Mouse (Mus musculus) left cerebral cortex, adult 9 months (tissue): ENCODE measurements at regions not wholly inside any gene's neighbourhood (a gene's known extent, or its start where the extent isn't known, plus 50 kb on each side); places are given as distances from the start of the nearest gene placed in this dataset.

Experiments
- DNase-seq, 2 experiments: peaks; one replicate each; pipeline ENCODE4 v3.0.0; 2022; ENCODE audit warnings: low spot score in 2 of 2

DNA sequence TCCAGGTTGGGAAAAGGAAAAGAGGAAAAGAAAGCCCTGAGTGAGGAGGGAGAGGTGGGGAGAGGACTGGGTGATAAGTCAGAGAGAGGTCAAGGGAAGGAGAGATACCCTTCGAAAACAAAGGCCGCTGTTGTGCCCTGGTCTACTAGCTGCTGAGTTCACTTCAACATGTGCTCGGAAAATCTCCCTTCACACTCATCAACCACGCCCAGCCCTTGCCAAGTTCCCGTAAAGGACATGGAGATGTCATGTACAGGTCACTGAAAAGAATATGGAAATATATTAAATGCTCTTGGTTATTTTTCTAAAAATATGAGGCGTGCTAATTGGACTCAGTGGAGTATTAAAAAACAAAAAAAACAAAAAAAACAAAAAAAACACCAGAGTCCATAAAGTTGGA is 359.5 kb upstream of the Actbl2 start:
- DNase-seq: no peak

DNA sequence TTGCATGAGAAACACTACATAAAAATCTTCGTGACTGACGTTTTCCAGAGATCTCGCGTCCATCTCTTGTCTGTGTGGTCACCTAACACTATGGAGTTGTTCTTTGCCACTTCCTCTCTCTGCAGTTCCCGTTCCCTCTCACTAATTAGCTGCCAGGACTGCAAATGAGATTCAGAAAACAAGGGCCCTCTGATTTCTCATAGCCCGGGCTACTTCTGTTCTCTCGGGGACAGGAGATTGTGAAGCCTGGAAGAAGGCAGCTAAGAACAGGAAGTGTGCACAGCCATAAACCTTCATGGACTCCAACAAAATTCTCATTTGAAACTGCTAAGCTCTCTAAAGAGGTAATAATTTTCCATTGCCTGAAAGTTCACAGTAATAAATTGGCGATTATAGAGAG is 358.9 kb upstream of the Actbl2 start:
- no peak for DNase-seq

DNA sequence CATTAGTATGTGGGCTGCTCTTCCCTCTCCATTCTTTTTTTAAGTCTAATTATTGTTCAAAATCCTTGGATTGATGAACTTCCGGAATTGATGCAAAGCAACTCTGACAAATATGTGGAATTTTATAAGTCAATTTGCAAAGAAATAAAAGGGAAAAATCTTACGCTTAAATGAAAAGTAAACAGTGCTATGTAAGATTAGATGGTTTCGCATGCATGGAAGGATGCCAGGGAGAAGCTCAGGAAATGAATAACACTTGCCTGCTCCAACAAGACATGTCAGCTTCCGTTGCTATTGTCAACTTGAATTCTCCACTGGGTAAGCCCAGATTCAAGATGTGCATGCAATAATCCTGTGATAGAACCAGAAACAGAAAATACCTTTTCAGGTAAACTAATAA is 357.2 kb upstream of the Actbl2 start:
- DNase-seq: no peak

DNA sequence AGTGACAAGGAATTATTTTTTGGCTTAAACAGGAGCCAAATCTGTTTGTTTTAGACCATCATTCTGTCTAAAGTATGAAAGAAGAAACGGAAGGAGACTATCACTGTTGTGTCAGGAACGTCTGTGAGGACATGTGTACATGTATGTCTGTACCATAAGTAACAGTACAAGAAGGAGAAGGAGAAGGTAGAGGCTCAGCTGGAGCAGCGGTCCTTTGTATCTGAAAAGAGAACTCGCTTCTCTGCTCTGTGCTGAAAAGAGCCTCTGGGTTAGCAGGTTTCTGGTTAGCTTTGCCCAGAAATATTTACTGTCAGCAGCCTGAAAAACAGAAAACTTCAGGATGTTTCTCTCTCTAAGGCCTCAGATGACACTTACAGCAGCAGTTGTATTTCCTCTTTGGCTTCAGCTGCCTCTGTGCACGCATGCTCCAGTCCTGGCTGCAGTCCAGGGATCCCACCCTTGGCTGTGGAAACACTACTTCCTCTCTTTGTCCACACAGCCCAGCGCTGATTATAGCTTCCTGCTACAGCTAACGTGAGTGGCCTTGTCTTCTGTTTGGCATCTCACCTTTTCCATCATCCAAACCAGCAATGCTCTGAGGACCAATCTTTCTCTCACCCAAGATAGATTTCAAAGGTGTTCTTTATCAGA is 351.7 kb upstream of the Actbl2 start:
- peak in 1 of 2 experiments; percentile 38 for DNase-seq

DNA sequence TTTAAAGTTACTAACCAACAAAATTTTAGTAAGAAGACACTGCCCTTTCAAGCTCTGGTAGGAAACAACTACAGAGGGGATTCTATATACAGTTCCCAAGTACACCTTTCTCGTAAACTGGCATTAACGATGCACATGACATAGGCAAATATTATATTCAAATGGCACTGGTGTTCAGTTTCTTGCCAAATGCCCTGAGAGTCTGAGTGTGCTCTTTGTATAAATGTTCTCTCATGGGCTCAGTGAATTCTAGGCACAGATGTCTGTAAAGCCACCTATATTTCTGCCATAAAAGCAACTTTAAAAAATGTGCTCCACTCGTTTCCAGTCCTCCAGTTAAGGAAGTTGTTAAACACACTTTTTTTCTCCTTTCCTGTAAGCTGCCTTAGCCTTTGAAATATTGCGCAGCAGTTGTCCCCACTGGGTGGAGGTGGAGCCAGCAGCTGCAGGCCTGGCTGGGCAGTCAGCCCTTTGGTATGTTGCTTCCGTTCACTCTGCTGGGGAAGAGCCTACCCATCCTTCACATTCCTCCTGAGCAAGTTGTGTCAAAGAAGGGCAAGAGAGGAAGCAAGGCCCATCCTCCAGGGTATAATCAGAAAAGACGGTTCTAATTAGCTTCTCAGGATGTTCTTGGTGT is 347.4 kb upstream of the Actbl2 start:
- DNase-seq: peak in 1 of 2 experiments; percentile 17

DNA sequence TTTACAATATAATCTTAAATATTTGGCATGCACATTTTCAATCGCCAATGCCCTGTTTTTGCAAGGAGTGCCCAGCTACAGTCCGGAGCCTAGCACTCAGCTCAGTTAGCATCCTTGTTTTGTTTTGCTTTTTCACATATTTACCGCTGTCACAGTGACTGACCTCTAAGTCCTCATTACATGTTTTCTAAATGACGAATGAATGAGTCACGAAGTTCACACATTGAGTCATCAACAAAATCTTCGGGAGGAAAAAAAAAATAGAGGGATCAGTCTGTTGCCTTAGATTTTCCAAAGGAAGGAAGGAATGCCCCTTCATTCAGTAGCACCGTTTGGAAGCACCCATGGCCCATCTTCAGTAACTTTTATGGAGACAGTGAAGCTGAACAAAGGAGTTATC is 342.9 kb upstream of the Actbl2 start:
- no peak for DNase-seq

DNA sequence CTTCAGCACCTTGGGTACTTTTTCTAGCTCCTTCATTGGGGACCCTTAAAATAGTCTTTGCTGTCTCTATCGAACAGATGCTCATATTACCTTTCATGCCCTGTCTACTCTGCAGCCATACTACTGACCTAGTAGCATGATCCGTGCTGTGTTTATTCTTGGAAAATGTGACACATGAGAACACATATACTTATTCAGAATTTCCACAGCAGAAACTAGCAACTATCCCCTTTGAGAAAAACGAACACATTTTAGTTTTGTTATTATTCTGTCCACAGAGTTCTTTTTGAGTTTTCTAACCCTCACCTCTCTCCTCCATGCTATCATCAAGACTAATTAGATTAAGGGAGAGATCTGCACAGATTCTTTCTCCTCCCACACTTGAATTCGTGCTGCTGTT is 341.6 kb upstream of the Actbl2 start:
- DNase-seq: no peak

DNA sequence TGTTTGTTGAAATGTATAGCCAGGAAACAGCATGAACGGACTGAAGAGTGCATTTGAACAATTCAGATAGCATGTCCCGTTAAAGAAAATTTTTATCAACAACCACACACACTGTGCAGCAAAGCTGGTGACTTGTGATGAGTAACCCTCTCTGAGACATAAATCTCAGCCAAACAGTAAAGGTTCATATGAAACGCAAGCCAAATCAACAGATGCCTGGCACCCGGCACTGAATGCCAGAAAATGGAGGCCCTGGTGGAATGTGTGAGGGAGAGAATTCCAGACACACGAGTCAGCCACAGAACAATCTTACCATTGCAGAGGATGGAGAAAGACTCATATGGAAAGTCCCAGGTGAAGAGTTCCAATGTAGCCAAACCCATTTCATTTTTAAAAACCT is 341.1 kb upstream of the Actbl2 start:
- peak; percentile 14 to 69 for DNase-seq

DNA sequence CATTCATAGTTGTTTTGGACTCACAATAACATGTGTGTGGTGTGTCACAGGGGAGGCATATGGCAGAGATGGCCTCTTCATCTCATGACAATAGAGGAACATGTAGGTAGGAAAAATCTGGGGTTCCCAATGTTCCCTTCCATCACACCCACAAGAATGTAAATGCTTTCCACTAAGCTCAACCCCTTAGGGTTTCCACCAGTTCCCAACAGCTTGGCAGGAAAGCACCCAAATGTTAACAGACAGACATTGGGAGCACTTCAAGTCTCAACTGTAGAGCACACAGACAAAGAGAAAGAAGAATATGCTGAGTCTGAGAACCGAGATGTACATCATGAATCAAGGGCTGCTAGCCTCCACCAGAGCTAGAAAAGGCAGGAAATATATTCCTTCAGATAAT is 339.7 kb upstream of the Actbl2 start:
- no peak for DNase-seq

DNA sequence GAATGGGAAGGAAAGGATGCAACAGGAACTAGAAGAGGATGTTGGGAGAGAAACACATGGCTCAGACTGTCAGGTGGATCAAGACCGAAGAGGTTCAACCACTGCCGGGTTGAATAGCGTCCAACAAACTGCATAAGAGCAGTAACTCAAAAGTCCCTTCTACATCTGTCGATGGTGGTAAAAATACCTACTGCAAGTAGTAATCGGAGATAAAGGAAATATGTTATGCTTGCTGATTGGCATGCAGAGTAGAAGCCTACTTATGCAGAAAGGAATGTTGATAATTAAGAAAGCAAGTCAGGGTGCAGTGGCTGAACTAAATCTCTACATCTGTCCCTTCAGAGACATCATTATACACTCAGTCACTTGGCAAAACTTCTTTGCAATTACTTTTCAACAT is 330.9 kb upstream of the Actbl2 start:
- DNase-seq: no peak

DNA sequence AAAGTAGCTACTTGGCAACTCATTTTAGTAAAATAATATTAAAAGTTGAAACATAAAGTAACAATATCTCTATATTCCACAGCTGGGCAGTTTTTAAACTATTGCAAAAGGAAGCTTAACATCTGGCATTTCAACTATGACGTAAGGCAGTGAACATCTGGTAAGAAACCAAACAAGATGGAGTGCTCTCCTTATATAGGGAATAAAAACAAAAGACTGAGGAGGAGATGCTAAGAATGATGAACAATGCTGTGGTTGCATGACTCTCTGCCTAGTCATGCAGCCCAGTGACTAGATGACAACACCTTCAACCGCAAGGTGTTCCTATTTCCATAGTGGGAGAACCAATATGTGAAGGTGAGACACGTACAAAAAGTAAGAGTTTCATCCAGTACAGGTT is 329.9 kb upstream of the Actbl2 start:
- no peak for DNase-seq

DNA sequence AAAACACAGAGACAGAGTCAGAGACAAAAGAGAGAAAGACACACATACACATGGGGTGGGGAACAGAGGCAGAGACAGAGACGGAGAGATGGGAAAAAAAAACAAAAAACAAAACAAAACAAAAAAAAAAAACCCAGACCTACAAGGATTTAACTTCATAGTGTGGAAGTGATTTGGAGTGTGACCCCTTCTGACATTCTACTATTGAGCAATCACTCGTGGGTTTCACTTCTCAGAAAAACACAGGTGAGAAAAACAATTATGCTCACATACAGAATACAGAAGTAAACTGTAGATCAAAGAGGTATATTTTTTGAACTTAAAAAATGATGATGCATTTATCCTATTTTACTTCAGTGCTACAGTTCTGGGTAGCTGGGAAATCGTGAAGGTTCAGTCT is 326.7 kb upstream of the Actbl2 start:
- DNase-seq: no peak

DNA sequence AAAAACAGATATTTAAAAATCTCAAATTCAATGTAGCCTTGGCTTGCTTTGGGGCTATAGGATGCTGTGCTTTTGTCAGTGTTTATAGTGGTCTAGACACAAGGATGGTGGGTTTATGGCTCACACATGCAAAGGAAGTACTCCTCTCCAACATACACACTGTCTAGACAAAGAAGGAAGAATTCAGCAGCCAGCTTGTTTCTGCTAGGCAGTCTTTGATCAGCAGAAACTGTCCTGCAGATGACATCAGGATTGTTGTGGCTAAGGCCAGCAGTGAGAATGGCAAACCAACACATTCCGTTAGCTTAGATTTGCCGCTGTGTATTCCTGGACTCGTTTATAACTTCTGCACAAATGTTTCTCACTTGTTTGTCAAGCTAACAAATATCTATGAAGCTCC is 325.9 kb upstream of the Actbl2 start:
- no peak for DNase-seq

DNA sequence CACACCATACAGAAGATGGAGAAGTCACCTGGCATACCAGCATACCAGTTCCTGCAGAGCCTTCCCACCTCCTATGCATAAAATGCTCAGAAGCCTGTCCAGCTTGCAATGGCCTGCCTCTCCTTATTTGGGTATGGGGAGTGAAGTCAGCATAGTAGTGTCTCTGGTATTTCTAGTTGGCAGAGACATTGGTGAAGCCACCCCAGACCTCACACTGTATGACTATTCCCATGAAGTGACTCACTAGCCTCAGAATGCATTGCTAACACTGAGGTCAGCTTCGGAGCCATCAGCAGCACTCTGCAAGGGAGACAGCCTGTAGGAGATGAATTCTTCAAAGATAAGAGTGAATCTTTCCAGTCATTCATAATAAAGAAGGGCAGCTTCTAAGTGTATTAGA is 325.2 kb upstream of the Actbl2 start:
- DNase-seq: no peak

DNA sequence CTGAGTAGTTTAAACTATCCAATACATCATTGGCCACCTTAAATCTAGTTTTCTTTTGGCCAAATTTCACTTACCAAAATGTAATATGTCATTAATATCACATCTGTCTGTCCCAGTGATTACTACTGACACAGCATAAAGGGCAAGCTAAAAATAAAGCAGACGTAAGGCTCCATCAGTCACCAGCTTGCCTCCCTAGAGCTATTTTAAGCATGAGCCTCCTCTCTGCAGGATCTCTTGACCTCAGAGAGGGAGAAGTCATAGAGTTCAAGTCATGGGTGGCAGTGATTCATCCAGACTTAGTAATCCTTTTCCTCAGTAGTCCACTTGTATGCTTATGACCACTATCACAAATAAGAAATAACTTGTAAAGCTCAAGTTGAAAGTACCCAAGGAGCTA is 313.2 kb upstream of the Actbl2 start:
- no peak for DNase-seq

DNA sequence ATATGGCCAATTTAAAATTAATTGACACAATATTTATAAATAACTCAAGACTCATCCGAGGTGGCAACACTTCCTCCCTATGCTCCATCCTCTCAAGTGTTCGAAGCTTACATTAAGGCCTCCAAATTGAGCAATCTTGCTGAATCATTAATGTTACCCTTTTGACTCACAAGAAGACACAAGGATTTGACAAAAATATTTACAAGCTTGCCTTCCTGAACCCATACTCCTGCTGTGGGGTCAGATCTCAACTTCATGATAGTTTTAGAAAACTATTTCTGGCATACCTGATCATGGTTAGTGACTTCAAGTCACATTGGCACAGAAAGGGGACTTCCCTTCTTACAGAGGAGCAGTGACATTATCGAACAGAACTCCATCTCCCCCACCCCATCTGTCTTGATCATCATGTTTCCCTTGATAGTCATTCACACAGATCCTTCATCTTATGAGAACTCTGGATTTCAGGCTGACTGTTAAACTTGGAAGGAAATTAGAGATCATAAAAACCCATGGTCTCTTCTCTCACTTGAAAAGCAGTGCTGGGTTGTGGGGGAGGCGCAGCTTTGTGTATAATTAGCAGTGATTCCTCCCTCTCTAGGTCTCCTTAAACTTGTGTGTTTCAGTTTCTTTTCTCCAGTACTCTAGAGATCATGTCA is 311.7 kb upstream of the Actbl2 start:
- DNase-seq: no peak

DNA sequence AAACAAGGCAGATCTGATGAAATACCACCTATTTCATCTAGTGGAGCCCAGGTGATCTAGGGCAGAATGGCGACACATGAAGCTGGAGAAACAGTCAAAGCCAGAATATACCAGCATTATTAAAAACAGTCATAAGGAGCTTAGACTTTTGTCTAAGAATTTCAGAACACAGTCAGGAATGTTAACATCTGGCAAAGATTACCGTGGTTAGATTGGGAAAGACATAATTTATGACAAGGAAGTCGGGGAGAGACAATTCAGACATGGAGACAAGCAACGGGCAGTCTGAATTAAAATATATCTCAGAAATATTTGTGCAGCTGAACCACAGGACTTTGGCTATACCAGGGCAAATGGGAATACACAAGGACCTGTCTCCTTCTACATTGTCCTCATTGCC is 310.8 kb upstream of the Actbl2 start:
- DNase-seq: no peak

DNA sequence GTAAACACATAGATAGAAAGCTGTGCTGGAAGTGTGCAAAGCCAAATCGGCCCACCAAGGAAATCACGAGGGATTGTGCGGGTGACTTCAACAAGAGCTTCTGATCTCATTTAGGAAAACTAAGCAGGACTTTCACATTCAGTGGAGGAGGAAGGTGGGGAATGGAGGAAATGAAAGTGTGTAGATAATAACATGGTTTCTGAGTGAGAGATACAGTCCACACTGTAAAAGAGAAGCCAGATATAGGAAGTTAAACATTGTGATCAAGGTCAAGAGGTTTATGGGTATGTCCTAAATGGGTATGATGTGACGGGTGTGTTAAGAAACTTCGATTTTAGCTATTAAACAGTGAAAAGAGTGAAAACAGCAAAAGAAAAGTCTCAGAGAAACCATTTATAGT is 310.1 kb upstream of the Actbl2 start:
- no peak for DNase-seq

DNA sequence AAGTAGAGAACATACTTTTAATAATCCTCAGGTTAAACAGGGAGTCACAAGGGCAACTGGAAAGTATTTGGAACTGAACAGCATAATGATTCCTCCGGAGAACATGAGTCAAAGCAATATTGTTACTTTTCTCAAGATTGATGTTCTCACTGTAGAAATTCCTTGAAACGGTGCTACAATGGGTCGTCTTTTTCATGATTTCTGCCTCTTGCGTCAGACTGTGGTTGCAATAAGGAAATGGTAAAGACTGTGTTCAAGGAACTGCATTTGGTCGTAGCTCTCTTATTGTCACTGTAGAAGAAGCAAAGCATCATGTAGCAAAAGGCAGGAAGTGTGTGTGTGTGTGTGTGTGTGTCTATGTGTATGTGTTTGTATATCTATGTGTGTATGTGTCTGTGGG is 294.6 kb upstream of the Actbl2 start:
- DNase-seq: no peak

DNA sequence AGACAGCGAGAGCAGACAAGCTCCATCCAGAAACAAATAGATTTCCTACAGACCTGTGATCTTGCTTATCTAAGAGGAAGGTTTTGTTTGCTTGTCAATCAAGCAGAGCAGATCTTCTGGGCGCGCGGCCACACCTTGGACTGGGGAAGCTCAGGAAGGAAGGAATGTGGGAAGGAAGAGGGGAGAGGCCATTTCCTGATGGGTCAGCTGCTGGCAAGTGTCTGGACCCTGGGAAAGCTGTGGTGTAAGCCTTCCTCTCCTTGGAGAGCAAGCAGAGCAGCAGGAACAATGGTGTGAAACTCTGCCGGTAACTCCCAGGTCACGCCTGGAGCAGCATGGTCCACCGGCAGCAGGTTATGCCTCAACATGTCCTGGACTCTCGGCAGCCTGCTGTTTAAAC is 287.7 kb upstream of the Actbl2 start:
- no peak for DNase-seq

DNA sequence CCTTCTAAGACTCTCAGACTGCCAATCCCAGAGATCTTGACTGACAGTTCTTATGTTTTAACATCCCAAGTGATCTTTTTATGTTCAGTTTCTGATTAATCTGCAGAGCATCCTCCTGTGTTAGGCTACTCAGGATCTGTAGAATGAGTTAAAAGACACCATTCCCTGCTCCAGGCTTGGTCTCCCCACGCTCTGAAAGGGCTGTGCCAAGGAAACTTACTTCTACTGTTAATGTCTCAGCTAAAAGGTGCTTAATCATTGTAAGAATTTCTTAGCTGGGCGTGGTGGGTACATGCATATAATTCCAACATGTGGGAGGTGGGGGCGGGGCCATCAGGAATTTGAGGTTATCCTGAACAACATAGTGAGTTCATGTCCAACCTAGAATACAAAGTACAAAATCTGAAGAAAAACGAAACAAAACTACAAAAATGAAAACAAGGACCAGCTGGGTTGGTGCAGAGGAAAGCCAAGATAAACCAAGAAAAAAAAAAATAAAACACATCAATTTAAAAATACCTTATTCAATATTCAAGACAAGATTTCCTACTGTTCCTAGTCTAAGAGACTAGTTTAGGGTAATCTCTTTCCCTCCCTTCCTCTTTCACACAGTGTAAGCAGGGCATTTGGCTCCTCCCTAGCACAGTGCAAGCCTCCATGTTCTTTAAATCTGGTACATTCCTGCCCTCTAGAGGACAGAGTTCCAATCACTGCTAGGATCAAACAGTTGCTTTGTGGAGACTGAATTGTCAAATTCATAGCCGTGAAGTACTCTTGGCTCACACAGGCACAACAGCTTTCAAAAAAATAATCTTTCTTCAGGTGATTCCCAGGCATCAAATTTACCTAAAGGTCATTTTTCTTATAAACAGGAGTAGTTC is 286.9 kb upstream of the Actbl2 start:
- DNase-seq: peak; percentile 49 to 89

DNA sequence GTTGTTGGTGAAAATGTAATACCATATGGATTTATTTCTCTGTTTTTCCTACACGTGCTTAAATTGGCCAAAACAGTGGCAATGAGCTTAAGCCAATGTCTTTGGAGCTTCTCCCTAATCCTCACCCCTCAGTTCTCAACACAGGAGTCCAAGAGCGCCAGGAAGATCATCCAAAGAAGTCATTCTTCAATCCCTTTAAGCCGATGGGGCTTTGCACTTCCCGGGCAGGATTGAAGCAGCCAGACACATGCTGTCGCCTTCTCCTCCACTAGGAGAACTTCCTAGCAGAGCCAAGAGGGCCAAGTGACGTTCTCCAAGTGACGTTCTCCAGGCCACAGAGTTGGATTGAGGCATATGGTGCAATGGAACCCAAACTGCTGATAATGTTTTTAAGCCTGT is 286.3 kb upstream of the Actbl2 start:
- DNase-seq: no peak

DNA sequence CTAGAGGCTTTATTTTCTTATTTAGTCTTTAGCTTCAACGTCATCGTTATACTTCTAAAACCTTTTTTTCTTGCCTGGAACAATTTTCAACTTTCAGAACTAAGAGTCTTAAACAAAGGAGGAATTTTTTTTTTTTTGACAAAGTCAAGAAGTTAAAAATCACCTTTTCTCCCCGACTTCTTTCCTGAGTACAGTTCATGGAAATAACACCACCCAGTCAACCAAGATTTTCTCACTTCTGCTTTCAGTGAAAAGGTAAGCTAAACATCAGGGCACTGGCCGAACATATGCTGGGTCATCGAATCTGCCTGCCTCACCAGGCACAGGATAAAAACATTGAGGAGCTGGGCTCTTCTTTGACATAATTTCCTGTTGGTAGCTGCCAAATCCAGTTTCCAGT is 277.4 kb upstream of the Actbl2 start:
- no peak for DNase-seq
